Mouse (Mus musculus): Measurements from ENCODE around the gene Supt16. TPM values are rescaled to one million over a fixed set of nuclear protein-coding genes. Genes with fewer than 3 reads are reported as not detected.

Gene Supt16
- total RNA-seq, 2 experiments from 2014 or later, result 21.7 to 25.5 TPM

GRCm38 (mm10) chr14:52152179-52152578 is 45.0 kb downstream of the Supt16 start:
- DNase-seq, result no peak
- intact Hi-C loops (cut with DNase I), result no loop called here

- DNase-seq, result no peak
- intact Hi-C loops (cut with DNase I), result no loop called here
Observed at GRCm38 (mm10) chr14:52149888-52150287, 47.3 kb downstream of the Supt16 start.

DNA sequence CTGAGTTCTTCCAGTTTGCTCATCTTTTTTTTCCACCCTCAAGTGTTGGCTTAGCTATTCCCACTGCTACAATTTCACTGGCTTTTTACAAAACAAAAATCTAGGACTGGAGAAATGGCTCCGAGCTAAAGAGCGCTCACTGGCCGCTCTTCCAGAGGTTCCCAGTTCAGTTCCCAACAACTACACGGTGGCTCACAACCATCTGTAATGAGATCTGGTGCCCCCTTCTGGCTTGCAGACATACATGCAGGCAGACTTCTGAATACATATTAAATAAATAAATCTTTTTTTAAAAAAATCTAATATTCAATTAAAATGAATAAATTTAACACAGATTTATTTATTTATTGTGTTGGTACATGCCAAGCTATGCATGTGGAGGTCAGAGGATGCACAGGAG is 50.7 kb downstream of the Supt16 start:
- intact Hi-C loops (cut with DNase I), result no loop called here
- peak in 1 of 2 experiments; percentile 7 for DNase-seq

DNA sequence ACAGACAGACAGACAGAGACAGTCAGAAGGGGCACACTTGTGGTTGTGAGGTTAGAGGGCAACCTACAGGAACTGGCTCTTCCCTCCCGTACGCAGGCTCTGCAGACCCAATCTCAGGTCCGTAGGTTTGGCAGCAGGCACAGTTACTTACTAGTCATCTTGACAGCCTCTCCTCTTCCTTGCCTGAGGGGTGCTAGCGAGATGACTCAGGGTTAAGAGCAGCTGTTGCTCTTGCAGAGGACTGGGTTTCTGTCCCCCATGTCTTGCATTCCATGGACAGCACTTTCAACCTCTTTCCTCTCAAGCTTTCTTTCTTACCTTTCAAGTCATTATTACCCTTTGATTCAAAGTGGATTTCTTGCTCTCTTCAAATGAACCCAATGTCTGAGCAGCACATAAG is 53.1 kb downstream of the Supt16 start:
- no peak for DNase-seq
- intact Hi-C loops (cut with DNase I), result no loop called here

- no peak for DNase-seq
- intact Hi-C loops (cut with DNase I), result no loop called here
Observed at GRCm38 (mm10) chr14:52141445-52142127, 55.6 kb downstream of the Supt16 start.

GRCm38 (mm10) chr14:52140577-52141444 is 56.4 kb downstream of the Supt16 start:
- peak in 1 of 2 experiments; percentile 9 for DNase-seq
- intact Hi-C loops (cut with DNase I), result no loop called here

DNA sequence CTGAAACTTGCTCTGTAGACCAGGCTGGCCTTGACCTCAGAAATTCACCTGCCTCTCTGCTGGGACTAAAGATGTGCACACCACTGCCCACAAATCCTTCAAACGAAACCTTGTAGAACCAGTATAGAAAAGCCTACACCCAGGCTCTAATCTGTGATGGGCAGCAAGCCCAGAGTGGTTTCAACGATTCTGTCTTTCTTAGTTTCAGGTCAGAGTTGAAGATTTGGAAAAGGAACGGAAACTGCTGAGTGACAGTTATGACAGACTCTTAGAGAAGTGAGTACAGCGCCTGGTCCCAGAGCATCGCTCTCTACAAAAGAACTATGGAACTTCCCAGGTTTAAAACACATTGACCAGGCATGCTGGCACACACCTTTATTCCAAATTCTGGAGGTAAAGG is 63.6 kb downstream of the Supt16 start:
- no peak for DNase-seq
- intact Hi-C loops (cut with DNase I), result no loop called here

DNA sequence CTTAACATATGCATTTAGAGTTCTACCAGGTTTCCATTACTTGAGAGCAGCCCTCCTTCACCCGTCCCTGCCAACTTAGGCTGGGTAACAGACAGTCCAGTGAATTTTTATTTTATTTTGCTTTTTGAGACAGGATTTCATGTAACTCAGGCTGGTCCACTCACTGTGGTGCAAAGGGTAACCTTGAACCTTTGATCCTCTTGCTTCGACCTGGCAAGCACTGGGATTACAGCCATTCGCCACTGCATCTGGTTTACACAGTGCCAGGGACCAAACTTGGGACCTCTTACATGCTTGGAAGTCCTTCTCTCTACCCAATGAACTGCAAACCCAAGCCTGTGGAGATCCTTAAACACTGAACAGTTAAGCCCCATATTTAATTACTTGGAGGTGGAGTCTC is 72.6 kb downstream of the Supt16 start:
- intact Hi-C loops (cut with DNase I), result loop anchor here (2.0 kb wide), 1 partner anchor 218 kb away; no protein-coding TSS in a partner anchor
- DNase-seq, result no peak

GRCm38 (mm10) chr14:52123918-52124317 is 73.3 kb downstream of the Supt16 start:
- peak; percentile 62 to 73 for DNase-seq
- intact Hi-C loops (cut with DNase I), result loop anchor here (2.0 kb wide), 1 partner anchor 219 kb away; no protein-coding TSS in a partner anchor

- DNase-seq, result no peak
- intact Hi-C loops (cut with DNase I), result loop anchor here (2.0 kb wide), 1 partner anchor 75 kb away; no protein-coding TSS in a partner anchor
Observed at GRCm38 (mm10) chr14:52120169-52120568, 77.0 kb downstream of the Supt16 start.

DNA sequence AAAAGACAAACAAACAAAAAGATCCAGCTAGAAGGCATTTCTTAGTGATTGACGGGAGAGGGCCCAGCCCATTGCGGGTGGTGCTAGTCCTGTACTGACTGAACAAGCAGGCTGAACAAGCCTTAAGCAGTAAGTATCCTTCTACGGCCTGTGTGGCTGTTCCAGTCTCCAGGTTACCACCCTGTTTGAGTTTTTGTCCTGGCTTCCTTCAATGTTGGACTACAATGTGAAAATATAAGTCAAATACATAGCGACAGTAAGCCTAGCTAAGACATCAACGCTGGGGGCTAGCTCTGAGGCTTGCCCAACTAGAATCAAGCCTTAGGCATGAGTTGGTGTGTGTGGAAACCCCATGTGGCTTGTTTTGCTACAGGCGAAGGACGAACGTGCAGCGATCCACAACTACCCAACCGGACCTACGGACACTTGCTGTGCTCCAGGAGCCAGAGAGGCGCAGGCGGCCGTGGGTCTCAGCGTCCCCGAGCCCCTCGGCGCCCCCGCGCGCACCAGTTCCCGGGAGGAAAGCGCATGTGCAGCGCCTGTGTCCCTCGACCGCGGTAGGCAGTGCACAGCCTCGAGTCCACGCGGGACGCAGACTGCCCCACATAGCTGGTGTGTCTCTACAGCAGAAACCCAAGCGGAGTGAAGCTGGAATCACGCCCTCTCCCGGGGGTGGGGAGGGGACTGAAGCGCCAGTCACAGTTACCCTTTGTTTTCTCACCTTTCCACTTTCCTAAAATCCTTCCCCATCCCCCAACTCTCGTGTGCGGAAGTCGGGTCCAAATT is 78.2 kb downstream of the Supt16 start:
- intact Hi-C loops (cut with DNase I), result no loop called here
- peak; percentile 37 to 41 for DNase-seq

DNA sequence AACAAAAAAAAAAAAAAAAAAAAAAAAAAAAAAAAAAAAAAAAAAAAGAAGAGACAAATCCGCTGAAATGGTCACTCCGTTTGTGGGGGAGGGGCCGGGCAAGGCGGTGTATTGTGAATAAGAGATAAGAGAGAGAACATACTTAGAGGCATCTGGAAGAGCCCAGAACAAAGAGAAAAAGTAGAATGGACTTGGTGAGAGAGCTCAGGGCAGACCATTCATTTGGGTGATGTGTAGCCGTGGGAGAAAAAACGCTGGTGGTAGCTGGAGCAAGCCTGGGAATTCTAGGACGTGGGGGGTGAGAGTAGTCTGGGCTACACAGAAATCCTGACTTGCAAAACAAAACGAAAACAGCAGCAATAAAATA is 78.8 kb downstream of the Supt16 start:
- no peak for DNase-seq
- intact Hi-C loops (cut with DNase I), result no loop called here

DNA sequence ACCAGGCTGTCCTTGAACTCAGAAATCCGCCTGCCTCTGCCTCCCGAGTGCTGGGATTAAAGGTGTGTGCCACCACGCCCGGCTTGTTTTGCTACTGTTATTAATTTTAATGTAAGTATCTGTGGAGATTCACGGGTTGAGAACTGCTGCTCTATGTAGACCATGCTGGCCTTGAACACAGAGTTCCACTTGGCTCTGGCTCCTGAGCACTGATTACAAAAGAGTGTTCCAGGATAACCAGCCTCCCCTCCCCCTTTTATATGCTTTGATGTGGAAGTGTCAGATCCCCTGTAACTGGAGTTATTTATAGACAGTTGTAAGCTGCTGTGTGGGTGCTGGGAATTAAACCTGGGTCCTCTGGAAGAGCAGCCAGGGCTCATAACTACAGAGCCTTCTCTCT is 80.0 kb downstream of the Supt16 start:
- intact Hi-C loops (cut with DNase I), result no loop called here
- DNase-seq, result no peak

- no peak for DNase-seq
- intact Hi-C loops (cut with DNase I), result no loop called here
Observed at GRCm38 (mm10) chr14:52114101-52114500, 83.1 kb downstream of the Supt16 start.

Other genes starting within 250 kb of the Supt16 start
- 10 to 100 TPM; 30.3 to 34.7 TPM for gene Arhgef40, start 212.7 kb downstream of the Supt16 start, total RNA-seq (2021)
- 1 to 10 TPM; 2.1 to 2.3 TPM for gene Tmem253, start 181.8 kb downstream of the Supt16 start, total RNA-seq (2021)
- 10 to 100 TPM; 27.8 to 31.7 TPM for gene Zfp219, start 176.7 kb downstream of the Supt16 start, total RNA-seq (2021)
- gene Olfr221, start 155.0 kb downstream of the Supt16 start, total RNA-seq (2021), result not detected
- 100 to 1,000 TPM; 125 to 133 TPM for gene Hnrnpc, start 93.4 kb downstream of the Supt16 start, total RNA-seq (2021)
- not detected for gene Rpgrip1, start 86.7 kb downstream of the Supt16 start, total RNA-seq (2021)
- 10 to 100 TPM; 38.6 to 43.2 TPM for gene Chd8, start 60.4 kb upstream of the Supt16 start, total RNA-seq (2021)
- gene Tox4, start 81.7 kb upstream of the Supt16 start, total RNA-seq (2021), result 10 to 100 TPM; 35.7 to 38.8 TPM
- gene Rab2b, start 82.1 kb upstream of the Supt16 start, total RNA-seq (2021), result 1 to 10 TPM; 4.1 to 7.2 TPM
- gene Mettl3, start 107.7 kb upstream of the Supt16 start, total RNA-seq (2021), result 10 to 100 TPM; 16.5 to 18.1 TPM
- 1 to 10 TPM; 2.0 to 2.4 TPM for gene Sall2, start 131.3 kb upstream of the Supt16 start, total RNA-seq (2021)
- gene Olfr1513, start 159.0 kb upstream of the Supt16 start, total RNA-seq (2021), result not detected
- not detected for gene Olfr1512, start 181.8 kb upstream of the Supt16 start, total RNA-seq (2021)
- gene Olfr1511, start 200.0 kb upstream of the Supt16 start, total RNA-seq (2021), result not detected
- gene Olfr1510, start 217.0 kb upstream of the Supt16 start, total RNA-seq (2021), result not detected
- gene Olfr1509, start 245.6 kb upstream of the Supt16 start, total RNA-seq (2021), result not detected

Measured in heart, postnatal 36 days (tissue).